Mouse (Mus musculus) fibroblast of lung, adult 2 months (primary cell): ENCODE measurements around the gene Slc12a9.

ENCODE experiments used
- DNase-seq: peaks from one replicate; pipeline ENCODE4 v3.0.0-alpha.2; 2011; ENCODE audit warnings: low read depth

Gene Slc12a9

GRCm38 (mm10) chr5:137307071-137307912 is 26.1 kb downstream of the Slc12a9 start, which contains the start of gene Srrt:
Srrt (minus strand) TSS chr5:137307674.
- DNase-seq, result peak; percentile 93

DNA sequence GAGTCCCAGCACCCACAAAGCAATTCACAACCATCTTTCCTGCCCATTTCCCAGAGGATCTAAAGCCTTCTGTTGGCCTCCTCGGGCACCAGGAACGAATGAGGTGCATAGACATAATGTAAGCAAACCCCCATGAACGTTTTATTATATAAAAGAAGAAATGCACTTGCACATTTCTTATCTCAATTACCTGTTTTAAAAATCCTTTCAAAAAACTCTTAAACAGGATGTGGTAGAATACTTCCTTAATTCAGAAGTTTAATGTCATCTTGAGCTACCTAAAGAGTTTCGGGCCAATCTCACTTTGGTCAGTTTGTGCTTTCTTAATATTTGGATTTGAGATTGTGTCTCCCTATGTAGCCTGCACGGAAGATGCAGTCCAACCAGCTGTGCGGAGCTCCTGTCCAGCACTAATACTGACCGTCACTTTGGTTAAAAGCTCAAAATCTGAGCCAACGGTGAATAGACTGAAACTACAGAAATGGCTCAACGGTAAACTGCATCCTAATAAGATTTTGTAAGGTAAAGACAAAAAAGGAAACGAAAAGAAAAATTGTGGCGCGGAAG is 26.9 kb downstream of the Slc12a9 start:
- DNase-seq, result no peak

DNA sequence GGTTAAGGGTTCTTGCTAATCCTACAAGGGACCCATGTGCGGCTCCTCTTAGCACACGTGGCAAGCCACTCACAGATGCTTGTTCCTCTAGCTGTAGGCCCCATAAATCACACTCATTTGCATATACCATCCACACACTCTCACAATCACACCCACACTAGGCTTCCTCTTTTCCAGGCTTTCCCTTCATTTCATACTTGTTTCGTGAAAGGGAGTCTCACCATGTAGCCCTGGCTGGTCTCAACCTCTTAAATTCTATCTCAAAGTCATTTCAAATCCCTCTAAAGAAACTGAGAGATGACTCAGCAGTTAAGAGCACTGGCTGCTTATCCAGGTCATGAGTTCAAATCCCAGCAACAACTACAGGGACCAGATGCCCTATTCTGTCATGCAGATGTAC is 27.6 kb downstream of the Slc12a9 start:
- DNase-seq, result no peak

GRCm38 (mm10) chr5:137304816-137305215 is 28.6 kb downstream of the Slc12a9 start:
- no peak for DNase-seq

- DNase-seq, result no peak
Measured at GRCm38 (mm10) chr5:137304165-137304564, 29.2 kb downstream of the Slc12a9 start.

DNA sequence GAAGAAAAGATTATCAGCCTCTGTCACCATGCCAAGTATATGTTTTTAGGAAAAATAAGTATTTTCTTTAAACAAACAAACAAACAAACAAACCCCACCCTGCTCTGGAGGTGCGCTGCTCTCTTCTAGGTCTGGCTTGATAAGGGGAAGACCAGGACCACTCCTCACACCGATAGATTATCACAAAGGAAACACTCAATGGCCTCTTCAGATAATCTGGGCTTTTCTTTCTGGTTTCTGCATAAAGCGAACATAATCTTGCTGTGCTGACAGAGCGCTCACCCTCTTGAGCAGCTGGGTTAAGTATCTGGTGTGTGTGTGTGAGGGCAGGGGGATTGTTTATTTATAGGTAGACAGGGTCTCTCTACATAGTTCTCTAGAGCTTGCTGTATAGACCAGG is 29.8 kb downstream of the Slc12a9 start:
- no peak for DNase-seq

GRCm38 (mm10) chr5:137301253-137301652 is 32.1 kb downstream of the Slc12a9 start:
- no peak for DNase-seq

- DNase-seq, result no peak
Measured at GRCm38 (mm10) chr5:137299240-137299639, 34.2 kb downstream of the Slc12a9 start.

DNA sequence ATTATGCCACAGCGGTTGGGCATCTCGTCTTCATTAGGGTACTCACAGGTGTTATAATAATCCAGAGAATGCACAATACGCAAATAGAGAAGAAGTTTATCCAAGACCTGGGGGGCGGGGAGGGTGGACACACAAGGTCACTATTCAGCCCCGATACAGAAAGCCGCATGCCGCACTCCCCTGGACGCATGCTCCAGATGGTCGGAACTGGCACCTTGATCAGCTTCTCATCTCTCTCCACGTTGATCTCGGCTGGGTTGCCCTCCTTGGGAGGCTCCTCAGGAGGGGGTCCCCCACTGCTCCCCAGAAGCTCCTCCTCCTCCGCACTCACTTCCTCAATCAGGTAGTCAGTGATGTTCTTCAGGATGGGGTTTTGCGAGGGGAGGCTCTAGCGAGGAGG is 36.3 kb downstream of the Slc12a9 start:
- DNase-seq, result no peak

- DNase-seq, result no peak
Measured at GRCm38 (mm10) chr5:137295712-137296111, 37.7 kb downstream of the Slc12a9 start.

DNA sequence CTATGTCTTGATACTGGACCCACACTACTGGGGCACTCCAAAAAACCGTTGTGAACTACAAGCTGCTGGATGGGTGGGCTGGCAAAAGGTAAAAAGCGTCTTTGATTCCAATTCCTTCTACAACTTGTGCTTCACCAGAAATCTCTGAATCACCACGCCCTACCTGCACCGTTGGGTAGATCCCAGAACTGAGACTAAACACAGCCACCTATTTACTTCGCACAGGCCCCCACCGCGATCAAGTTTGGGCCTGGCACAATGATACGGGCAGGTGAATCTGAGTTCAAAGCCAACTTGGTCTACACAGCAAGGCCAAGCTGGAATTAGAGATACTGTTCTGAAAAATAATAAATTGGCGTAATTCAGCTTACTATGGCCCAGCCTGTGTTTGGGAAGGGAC is 38.1 kb downstream of the Slc12a9 start:
- no peak for DNase-seq

- no peak for DNase-seq
Measured at GRCm38 (mm10) chr5:137294744-137295093, 38.7 kb downstream of the Slc12a9 start.

DNA sequence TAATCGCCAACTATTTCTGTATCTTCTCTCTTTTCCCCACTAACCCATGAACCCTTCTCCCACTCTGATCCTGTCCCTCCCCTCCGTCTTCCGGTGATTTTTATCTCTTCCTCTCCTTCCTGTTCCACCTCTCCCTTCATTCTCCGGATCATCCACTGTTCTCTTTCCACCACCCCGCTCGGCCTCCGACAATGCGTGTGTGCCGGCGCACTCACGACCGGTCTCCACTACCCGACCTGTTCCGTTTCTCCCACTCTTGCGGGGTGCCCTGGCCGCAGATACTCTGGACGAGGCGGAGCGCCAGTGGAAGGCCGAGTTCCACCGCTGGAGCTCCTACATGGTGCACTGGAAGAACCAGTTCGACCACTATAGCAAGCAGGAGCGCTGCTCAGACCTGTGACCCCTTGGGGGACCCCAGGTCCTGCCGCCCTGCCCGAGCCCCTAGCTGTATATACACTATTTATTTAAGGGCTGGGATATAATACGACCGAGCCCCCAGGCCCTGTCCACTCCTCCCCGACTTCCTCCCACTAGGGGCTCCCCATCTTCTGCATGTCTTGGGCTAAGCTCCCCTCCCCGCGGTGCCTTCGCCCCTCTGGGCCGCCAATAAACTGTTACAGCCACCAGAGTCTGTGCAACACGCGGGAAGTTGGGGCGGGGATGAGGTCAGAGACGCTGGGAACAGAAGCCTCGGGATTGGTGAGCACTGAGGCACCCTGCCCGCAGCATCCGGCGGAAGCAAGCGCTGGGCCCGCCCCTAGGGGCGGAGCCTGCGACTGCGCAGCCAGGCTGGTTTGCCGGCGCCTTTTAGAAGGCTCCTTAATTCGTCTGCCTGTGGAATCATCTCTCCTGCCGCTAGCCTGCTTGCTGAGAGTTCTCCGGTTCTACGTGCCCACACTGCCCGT is 39.3 kb downstream of the Slc12a9 start, which contains the start of gene Ufsp1:
Gene Ufsp1 (plus strand): TSS at position 791 of the 905 bp plus-strand sequence.
- DNase-seq, result peak; percentile 90

DNA sequence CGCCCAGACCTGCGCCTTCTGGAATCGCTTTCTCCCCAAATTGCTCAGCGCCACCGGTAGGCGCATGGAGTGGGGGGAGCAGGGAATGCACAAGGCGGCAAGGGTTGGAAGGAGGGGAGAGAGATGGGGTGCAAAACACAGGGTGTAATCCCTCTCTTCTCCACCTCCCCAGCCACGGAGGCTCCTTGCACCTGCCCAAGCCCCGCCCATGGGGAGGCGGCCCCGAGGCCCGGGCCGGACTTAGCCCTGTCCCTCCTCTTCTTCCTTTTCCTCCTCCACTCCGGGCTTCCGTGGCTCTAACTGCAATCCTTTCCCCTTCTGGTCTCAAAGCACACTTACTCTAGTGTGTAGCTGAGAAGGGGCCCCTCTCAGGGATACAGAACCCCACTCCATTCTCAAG is 40.1 kb downstream of the Slc12a9 start:
- DNase-seq, result no peak

- no peak for DNase-seq
Measured at GRCm38 (mm10) chr5:137291381-137291926, 41.9 kb downstream of the Slc12a9 start.

DNA sequence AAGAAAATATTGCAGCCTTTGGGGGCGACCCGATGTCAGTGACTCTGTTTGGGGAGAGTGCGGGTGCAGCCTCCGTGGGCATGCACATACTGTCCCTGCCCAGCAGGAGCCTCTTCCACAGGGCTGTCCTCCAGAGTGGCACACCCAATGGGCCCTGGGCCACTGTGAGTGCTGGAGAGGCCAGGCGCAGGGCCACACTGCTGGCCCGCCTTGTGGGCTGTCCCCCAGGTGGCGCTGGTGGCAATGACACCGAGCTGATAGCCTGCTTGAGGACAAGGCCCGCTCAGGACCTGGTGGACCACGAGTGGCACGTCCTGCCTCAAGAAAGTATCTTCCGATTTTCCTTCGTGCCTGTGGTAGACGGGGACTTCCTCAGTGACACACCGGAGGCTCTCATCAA is 42.7 kb downstream of the Slc12a9 start:
- DNase-seq, result no peak

DNA sequence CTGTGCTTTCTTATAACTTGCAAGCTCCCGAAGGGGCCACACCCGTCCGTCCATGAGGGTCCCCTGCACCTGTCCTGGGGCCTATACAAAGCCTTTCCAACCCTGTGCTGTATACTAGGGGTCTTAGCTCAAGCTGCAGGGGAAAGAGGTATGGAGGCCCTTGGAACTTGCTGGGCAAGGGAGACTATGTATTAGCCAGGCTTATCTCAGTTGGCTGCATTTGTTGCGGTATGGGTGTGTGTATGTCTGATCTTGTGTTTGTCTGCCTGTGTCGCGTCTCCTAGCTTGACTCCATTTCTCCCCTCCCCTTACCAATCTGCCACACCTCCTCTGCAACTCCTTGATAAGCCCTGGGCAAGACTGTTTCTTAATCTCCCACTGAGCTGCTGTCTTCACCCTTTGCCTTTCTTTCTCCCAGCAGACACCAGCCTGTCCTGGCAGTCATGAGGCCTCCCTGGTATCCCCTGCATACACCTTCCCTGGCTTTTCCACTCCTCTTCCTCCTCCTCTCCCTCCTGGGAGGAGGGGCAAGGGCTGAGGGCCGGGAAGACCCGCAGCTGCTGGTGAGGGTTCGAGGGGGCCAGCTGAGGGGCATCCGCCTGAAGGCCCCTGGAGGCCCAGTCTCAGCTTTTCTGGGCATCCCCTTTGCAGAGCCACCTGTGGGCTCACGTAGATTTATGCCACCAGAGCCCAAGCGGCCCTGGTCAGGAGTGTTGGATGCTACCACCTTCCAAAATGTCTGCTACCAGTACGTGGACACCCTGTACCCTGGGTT is 43.6 kb downstream of the Slc12a9 start:
- DNase-seq, result no peak

DNA sequence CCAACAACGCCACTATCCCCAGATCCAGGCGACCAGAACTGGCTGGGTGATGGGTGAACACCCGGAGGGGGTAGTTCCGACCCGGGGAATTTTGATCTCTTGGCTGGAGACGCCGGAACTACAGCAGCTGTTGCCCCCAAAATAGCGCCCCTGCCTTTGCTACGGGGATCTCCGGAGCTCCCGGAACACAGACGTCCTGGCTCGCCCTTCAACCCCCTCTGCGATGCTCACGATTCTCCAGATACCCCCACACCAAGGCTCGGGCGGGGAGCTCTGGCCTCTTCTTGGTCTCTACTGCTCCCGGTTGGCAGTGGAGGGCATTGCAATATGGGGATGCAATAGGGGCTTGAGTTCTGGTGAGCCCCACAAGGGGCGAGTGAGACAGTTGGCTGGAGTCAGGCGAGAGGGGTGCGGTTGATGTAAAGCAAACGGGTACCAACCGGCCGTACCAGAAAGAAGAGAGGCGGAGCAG is 44.4 kb downstream of the Slc12a9 start:
- DNase-seq, result no peak

DNA sequence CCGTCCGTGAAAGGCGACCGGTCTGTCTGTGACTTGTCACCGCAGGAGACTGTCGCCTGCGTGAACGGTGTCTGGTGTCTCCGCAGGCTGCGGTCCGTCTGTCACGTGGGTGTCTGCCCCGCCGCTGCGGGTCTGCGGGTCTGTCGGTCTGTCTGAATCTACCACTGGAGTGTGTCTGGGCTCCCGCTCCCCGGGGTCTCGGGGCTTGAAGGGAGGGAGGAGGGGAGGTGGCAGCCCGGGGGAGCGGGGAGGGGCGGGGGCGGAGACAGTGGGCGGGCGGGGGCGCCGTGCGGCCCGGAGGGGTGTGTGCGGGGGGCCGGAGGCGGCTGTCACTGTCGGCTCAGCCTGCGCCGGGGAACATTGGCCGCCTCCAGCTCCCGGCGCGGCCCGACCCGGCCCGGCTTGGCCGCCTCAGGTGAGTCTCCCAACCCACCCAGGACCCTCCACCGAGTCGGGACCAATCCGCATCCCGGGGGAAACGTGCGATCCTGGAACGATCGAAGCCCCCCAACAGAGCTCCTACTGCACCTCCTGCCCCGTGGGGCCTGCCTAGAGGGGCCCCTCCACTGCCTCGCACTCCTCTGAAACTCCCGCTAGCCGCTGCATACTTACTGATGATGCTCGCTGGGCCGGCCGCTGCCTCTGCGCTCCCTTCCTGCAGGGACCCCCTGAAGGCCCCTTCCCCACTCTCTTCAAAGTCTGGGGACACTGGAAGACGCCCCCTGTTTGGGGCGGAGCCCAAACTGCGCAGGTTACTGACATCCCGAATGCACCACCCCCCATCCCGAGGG is 45.2 kb downstream of the Slc12a9 start:
- DNase-seq, result no peak
